In genomic region chr10:9579374-9579773, GRCm38 (mm10) we compare ENCODE assay signal across 18 mouse cellular contexts.
"Had no signal": no experiment of that assay in that cellular context is flagged by ENCODE, and none has a peak within 500 bp of the region (broad histone marks: within the 10 kb centered on the region; RNA-seq: fewer than 3 reads in every experiment).

No protein-coding gene starts in this region.

- H3K4me3 ChIP-seq: midbrain, embryonic 10.5 days; midbrain, embryonic 12.5 days; myocyte; neural tube, embryonic 13.5 days; neural tube, embryonic 15.5 days had no signal

- H3K36me3 ChIP-seq: midbrain, embryonic 10.5 days; midbrain, embryonic 12.5 days; neural tube, embryonic 13.5 days; neural tube, embryonic 15.5 days had no signal

- H3K4me2 ChIP-seq: lung, embryonic 14.5 days; midbrain, embryonic 12.5 days; neural tube, embryonic 13.5 days; neural tube, embryonic 15.5 days had no signal

- H3K27ac ChIP-seq: midbrain, embryonic 10.5 days; midbrain, embryonic 12.5 days; neural tube, embryonic 13.5 days; neural tube, embryonic 15.5 days had no signal

- H3K9ac ChIP-seq: lung, embryonic 14.5 days; midbrain, embryonic 12.5 days; neural tube, embryonic 13.5 days; neural tube, embryonic 15.5 days had no signal

- H3K4me1 ChIP-seq: midbrain, embryonic 12.5 days; neural tube, embryonic 13.5 days; neural tube, embryonic 15.5 days had no signal

- DNase-seq: lung, embryonic 14.5 days; lung, postnatal 10 days; lung, postnatal 4 days; midbrain, embryonic 14.5 days; retina, postnatal 1 day; right cerebral cortex, adult 18-20 months; right cerebral cortex, postnatal 25 days; right cerebral cortex, postnatal 4 days; spleen, adult 18-20 months; thymus, adult 18-20 months; thymus, postnatal 14 days; thymus, postnatal 36 days had no signal

- H3K9me3 ChIP-seq: midbrain, embryonic 10.5 days; midbrain, embryonic 12.5 days; neural tube, embryonic 13.5 days; neural tube, embryonic 15.5 days had no signal

- ATAC-seq: midbrain, embryonic 16.5 days had no signal

- H3K27me3 ChIP-seq: midbrain, embryonic 12.5 days; neural tube, embryonic 13.5 days; neural tube, embryonic 15.5 days had no signal
